9 mouse cellular contexts compared by ENCODE assay signal in genomic region chr7:115597376-115597775, GRCm38 (mm10).
DNase-seq lines count a peak whose midpoint lies in the region; TF ChIP-seq lines count a peak whose summit lies in the region.
"Had no signal": no experiment of that assay in that cellular context is flagged by ENCODE, and none has a peak within 500 bp of the region (broad histone marks: within the 10 kb centered on the region; RNA-seq: fewer than 3 reads in every experiment).

No protein-coding gene starts in this region.

- TF ChIP-seq CTCF in layer of hippocampus, adult 2 months (conservative IDR thresholded peaks at IDR 0.05): no peak

- no peak overlapping the region for H3K27ac ChIP-seq in layer of hippocampus, adult 2 months

- peak; percentile 3 to 15 for DNase-seq in layer of hippocampus, adult 2 months (ENCODE audit: low spot score in 2 of 2)
- DNase-seq in layer of hippocampus, postnatal 14 days (ENCODE audit: low spot score in 2 of 2): no peak
- DNase-seq in frontal cortex, postnatal 36 days (ENCODE audit: low spot score in 2 of 2): peak; percentile 33 to 50
- DNase-seq in layer of hippocampus, adult 8-10 months (ENCODE audit: low spot score in 2 of 2): peak; percentile 4 to 26
- peak; percentile 38 for DNase-seq in right cerebral cortex, postnatal 25 days
- no peak for DNase-seq in lung, postnatal 36 days
- DNase-seq in urinary bladder, postnatal 10 days (ENCODE audit: low spot score): no peak
- DNase-seq: cerebellum, adult 11 months; gastrocnemius, postnatal 25 days had no signal

- no peak overlapping the region for H3K4me3 ChIP-seq in layer of hippocampus, adult 2 months

Comparison
In these comparisons a context has a peak if more than half of its experiments do, and no peak if none do; other contexts are left out.
1. DNase-seq: peak in layer of hippocampus, adult 2 months (2 of 2), frontal cortex, postnatal 36 days (2 of 2), layer of hippocampus, adult 8-10 months (2 of 2) and right cerebral cortex, postnatal 25 days (single experiment); none in layer of hippocampus, postnatal 14 days (0 of 2), lung, postnatal 36 days (single experiment) and urinary bladder, postnatal 10 days (single experiment).